Mouse (Mus musculus) A20 (cell line): ENCODE results near the gene Mettl26.

Experiments used
- DNase-seq: peaks from one replicate; pipeline ENCODE4 v3.0.0-alpha.2; 2011; ENCODE audit warnings: low read depth, low spot score

Mettl26 gene

DNA sequence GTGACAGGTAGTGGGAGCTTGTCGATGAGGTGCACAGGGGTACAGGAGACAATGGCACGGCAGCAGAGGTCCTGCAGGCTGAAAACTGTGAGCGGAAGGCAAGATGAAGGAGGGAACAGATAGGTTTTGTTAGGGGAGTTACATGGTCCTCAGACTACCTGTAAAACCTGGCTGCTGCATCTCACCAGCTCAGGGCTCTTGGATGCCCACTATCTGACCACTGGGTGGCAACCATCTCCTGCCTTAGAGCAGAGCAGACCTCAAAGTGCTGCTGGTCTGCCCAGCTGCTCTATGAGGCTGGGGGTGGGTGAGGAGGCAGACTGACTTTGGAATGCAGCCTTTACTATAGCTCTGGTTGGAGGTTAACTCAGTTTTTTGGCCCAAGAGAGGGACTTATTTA lies 8.9 kb downstream of the Mettl26 start:
- DNase-seq = no peak

DNA sequence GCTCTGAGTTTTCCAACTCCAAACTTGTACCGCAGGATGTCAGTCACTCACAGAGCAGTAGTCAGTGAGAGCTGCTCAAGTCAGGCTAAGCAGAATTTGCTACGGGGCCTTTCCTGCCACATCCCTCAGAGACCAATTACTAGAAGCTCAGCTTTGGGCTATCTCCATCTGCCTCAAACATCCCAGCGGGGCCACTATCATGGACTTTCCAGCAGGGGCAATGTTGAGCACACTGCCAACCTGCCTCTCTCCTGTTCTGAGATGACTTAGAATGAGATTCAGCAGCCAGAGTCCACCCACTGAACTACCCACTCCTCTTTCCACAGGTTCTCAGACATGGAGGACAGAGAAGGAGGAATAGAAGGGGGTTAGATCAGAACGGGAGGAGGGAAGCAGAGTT lies 10.8 kb downstream of the Mettl26 start:
- peak; percentile 39 for DNase-seq

DNA sequence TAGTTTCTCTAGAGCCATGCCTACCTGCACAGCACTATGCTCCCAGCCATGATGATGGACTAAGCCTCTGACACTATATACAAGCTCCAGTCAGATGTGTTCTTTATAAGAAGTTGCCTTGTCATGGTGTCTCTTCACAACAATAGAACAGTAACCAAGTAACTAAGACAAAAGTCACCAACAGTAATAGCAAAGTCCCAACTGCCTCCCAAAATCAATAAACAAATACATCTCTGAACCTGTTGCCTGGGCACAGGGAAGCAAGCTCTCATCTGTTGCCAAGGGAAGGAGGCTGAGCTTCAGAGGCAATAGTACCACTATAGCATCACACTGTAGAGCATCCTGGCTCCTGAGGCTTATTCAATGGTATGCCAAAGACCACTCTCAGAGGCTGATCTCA lies 11.9 kb downstream of the Mettl26 start:
- DNase-seq = no peak

DNA sequence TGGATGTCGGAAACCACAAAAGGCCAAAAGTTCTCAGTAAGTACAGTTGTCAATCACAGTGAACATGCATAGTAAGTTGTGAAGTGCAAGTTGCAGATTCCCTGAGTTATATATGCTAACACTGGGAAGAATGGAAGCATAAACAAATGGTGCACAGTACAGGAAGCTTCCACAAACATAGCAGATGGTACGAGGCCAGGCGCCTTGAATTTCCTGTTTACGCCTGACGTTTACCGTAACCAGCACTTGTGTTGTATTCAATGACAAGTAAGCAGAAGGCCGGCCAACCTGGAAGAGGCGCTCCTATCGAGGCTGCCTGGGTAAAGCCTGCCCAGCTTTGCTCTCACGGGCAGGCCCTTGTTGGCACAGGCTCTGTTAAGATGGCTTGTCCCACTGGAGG lies 12.6 kb downstream of the Mettl26 start:
- DNase-seq = no peak

DNA sequence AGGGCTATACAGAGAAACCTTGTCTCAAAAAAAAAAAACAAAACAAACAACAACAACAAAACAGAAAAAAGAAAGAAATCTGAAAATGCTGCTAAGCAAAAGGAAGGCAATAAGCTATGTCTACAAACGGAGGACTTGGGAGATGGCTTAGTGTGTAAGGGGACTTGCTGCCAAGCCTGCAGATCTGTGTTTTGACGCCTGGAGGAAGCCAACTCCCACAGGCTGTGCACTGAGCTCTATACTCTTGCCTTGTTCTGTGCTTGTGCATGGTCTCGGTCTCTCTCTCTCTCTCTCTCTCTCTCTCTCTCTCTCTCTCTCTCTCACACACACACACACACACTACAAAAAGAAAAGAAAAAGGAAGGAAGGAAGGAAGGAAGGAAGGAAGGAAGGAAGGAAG lies 14.0 kb downstream of the Mettl26 start:
- DNase-seq = no peak

DNA sequence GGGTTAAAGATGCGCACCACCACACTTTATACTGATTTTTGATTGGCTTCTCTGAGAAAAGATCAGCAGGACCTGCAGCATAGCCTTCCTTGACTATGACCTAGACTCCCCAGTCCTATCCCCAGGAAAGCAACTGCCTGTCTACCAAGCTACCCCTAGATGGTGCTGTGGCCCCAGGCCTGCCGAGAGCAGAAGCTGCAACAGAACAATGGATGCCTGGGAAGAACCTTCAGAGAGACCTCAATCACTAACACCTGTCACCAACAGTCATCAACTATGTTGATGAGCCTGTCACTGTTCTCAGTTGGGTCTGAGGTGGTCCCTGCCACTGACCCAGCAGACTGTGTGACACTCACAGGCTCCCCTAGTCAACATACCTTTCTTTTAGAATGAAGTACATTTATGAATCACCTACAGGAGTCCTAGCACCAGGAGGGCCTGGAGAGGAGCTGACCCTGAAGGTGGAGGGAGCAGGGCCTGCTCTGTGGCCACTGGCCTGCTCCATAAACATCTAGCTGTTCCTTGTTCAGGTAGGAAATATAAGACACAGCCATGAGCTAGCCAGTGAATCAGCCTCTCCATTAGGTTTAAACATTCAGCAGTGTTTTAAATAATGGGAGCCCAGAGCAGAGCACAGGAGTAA lies 19.2 kb downstream of the Mettl26 start:
- peak; percentile 76 for DNase-seq

DNA sequence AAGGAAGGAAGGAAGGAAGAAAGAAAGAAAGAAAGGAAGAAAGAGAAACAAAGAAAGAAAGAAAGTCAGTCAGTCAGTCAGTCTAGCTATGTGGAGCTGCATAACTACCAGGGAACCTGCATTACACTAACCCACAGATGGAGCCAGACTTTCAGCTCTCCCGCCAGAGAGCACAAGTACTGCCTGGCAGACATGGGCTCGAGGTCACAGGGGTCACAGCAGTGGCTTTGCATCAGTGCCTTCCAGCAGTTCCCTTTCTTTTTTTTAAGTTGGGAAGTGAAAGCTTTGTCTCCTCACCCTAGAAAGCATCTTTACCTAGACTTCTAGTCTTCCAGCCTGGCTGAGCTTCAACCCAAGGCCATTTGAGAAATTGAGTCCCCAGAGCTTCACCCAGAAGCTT lies 20.5 kb downstream of the Mettl26 start:
- peak; percentile 32 for DNase-seq

DNA sequence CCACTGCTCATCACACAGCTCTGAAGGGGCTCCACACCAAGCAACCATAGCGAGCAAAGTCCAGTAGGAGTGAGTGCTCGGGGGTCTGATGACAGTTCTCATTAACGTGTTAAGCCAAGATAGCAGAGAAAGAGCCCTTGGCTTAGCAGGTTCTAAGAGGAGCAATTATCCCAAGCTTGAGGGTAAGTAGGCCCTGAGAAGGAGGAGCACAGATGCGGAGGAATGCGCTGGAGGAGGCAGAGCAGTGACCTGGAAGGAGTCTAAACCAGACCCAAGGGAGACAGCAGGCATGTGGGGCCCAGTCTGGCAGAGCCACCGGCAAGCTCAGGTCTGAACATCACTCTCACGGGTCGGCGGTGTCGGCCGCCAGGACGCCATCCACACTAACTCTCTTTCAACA lies 21.0 kb downstream of the Mettl26 start:
- DNase-seq = no peak

DNA sequence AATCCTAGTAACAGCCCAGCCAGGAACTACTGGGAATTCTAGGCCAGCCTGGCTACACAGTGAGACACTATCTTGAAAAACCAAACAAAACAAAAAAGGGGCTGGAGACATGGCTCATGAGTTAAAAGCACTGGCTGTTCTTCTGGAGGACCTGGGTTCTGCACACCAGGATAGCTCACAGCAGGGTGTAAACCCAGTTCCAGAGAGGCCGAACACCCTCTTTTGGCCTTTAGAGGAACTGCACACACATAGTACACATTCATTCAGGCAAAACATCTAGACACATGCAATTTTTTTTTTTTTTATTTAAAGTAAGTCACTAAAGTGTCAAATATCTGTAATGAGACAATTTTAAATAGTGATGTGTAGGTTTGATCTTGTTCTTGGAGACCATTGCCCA lies 25.3 kb downstream of the Mettl26 start:
- no peak for DNase-seq

DNA sequence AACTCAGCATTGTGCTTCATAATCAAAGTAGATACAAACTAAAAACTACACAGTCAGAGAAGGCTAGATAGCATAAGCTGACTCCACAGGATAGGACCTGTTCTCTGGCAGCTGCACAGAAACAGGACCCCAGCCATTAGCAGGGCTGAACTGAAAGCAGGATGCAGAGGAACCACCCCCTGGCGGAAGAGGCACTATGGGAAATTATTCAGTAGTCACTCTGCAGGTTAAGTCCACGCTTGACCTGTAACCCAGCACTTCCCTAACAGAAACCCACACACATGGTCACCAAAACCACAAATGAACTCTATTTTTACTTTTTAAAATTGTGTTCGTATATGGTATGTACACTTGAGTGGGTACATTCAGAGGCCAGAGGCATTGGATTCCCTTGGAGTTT lies 28.2 kb downstream of the Mettl26 start:
- DNase-seq = peak; percentile 34

DNA sequence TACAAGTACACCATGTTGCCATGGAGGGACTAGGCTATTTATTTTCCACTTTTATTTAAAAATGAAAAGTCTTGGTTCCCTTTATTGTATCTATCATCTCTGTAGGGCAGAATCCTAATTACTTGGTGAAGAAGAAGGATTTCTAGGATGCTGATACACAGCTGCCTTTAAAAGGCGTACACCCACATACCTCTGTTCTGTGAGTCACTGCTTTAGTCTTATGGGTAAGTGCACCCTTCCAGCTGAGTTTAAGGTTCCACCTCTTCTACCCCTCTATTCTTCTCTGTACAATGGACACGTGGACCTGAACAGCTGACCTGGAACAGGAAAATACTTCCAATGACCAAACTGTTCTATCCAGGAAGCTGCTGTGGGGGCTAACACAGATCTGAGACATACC lies 32.8 kb downstream of the Mettl26 start:
- DNase-seq = no peak

DNA sequence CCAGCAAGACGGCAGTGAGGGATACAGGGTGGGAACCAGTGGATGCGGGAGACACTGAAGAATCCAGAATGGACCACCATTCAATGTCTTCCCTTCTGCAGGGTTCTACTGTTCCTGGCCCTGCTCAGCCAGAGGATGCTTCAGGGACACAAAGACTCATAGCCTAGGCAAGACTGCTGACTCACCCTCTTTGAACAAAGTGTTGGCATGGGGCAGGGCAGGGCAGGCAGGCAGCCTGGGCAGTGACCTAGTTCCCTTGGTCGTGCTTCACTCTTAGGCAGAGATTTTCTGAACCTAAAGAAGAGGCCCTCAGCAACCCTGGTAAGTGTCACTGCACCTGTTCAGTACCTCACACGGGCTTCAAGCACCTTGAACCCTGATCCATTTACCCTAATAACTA lies 36.9 kb downstream of the Mettl26 start:
- DNase-seq = no peak

DNA sequence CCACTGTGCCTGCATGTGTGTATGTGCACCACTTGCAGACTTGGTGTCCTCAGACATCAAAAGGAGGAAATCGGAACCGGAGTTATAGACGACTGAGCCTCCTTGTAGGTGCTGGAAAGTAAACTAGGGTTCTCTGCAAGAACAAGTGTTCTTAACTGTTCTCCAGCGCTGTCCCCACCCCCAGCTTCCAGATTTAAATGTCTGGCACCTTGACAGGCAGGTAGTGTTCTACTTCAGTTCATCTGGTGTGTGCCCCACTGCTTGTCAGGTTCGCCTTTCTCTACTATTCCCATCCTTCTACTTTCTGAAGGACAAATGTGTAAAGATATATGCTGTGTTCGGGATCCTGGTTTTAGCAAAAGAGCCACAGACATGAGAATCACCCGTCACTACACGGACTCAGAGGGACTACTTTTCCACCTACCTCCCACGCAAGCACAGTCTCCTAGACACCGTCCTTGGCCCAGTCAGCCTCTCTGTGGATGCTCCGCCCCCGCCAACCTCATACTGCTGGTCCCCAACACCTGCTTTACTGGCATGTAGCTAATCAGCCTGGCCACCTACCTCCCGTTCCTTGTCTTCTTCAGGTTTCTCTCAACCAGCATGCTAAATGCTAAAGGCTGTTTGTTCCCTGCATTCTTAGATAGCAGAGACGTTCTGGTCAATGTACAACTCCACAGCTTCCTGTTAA lies 38.5 kb downstream of the Mettl26 start:
- DNase-seq = no peak

DNA sequence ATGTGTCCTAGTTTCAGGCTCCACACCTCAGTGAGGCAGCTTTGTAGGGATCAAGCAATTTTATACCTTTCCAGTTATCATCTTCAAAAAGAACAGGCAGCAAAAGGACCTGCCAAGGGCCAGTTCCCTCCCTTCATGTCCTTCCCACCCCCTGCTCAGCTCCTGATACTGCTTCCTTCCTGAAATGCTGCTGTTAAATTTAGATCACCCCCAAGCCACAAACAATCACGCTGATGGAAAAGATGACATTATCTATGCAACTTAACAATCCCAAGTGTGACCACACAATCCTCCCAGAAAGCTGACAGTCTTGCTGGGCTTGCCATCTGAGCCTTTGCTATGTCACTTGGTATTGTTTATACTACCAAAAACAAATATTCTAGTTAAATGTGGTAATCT lies 39.0 kb downstream of the Mettl26 start:
- DNase-seq = no peak

DNA sequence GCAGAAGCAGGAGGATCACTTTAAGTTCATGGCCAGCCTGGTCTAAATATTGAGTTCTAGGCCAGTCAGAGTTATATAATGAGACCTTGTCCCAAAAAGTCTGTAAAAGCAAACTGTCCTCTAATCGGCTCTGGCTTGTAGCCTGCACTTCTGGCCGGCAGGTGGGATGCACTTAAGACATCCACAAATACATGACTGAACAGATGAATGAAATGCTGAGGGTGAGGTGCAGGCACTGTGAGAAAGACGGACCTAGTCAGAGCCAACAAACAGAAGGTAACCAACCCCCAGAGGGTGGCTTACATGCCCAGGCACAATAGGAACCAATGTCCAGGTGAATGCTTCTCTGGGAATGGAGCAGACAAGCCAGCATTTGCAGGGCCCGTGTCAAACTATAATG lies 39.4 kb downstream of the Mettl26 start:
- DNase-seq = no peak

DNA sequence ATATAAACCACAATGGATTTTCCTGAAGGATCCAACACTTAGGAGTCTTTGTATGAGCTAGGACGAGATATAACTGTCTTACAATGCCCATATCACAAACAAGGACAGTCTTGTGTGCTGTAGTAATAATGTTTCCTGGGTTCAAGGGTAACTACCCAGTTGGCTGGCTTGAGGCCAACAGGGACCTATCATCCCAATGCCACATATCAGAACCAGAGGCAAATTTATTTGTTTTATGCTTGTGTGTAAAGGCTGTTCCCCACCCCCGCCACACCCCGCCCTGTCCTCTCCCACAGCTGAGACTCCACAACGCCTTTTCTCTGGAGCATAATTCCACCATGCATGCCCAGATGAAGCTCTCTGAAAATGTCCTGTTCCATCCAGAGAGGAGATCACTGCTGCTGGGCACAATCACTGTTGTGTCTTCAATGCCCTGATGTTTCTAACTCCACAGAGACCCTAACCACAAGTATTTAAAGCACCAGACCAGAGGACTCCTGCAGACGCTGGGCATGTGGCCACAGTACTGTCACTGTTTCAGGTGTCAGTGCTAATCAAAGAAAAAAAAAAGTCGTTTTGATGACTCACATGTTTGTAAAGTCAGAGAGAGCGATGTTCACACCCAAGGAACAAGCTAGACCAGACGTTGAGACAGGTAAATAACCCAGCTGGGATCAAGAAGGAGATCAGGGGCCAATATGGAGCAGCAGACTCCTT lies 42.2 kb downstream of the Mettl26 start:
- DNase-seq = no peak

DNA sequence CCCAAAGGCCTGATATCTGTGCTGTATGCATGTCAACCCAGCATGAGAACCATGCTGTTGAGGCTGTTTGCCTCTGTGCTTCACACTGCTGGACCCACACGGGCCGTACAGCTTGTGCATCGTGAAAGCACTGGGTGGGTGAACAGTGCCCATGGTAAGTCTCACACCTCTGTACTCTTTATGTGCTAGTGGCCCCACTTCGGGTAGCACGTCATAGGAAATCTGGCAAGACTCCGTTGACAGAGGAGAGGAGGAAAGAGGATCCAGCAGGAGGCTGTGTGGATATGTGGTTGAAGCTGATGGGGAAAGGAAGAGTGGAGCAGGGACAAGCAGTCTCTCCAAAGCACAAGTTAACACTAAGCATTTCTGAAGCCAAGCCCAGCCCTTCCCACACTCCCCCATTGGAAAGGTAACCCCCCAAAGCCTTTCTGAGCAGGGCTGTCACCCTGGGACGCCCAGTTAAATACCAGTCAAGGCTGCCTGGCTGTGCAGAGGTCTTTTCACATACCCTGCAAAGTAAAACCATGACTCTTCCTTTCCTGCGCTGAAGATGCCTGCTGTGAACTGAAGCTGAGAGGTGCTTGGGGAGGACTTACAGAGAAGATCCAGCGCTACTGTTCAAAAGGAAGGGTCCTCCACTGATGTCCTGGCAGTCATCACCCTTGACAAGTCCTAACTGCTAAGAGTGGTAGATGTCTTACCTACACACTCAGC lies 43.3 kb downstream of the Mettl26 start:
- DNase-seq = no peak

DNA sequence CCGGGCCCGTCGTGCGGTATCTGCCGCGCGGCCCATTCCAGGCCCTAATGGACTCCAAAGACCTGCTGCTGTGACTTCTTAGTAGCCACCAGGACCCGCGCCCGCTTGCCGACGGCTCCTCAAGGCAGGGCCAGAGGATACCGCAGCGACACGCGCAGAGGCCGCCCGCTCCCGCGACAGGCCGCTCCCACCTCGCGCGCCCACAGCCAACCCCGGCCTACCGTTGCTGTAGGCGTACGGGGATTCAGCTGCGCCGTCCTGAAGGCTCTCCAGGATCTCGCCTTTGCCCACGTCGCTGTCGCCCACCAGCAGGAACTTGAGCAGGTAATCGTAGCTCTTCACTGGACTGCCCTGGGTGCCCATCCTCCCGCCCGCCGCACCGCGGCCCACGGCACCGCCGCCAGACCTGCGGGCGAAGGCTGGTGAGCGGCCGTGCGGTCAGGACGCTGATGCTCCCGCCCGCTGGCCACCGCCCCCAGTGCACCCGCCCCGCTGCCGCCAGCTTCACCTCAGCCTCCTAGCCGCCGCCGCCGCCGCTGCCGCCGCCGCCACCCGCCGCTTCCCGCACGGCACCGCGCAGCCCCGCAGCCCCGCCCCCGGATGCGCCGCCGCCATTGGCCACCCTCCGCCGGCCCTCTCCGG lies 44.4 kb downstream of the Mettl26 start, which contains the start of gene Rab40c:
TSS of gene Rab40c (minus strand) at position 584 of the 642 bp plus-strand sequence.
- peak; percentile 55 for DNase-seq

DNA sequence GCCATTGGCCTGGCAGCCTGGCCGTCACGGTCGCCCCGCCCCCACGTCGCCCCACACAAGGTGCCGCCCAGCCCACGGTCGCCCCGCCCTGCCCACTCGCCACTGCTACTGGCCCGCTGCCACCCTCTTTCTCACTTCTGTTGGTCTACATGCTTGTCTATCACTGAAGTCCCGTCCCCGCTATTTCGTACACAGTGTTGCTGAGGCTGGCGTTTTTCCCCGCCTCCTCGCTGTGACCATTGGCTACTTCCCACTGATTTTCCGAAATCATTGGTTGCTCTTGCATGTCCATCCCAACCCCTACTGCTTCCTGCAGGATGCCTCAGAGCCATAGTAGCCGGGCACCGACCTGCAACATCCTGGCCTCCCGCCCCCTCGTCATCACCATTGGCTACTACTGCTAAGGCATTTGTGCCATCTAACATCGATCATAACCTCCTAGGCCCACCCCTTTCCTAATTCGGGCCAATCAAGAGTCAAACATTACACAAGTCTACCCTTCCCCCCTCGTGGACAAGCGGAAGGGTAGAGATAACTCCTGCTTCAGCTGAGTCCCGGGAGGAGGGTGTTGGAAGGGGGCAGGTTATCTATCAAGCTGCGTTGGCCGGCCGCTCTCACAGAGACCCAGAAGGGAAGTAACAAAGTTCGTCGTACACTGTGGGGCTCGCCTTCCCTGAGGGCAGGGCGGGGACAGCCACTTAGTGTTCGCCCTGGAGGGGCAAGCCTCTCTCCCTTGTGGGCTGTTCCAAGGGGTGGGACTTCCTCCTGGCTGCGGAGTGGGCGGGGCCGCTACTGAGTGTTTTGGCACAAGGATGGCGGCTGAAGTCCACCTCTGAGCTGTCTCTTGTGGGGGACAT lies 45.1 kb downstream of the Mettl26 start:
- DNase-seq = peak; percentile 100

DNA sequence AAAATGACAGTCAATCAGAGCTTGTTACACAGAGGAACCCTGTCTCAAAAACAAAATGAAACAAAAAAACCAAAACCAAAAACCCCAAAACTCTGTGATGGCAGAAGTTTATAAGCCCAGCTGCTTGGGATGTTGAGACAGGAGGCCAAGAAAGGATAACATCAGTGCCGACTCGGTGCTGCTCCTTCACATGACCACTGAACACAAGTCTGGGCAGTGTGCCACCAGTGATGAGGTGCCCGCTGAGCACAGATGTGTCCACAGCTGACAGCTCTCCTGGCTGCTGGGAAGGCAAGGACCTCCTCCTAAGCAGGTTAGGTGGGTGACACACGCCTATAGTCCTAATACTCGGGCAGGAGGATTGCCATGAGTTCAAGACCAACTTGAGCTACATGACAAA lies 47.2 kb downstream of the Mettl26 start:
- no peak for DNase-seq

DNA sequence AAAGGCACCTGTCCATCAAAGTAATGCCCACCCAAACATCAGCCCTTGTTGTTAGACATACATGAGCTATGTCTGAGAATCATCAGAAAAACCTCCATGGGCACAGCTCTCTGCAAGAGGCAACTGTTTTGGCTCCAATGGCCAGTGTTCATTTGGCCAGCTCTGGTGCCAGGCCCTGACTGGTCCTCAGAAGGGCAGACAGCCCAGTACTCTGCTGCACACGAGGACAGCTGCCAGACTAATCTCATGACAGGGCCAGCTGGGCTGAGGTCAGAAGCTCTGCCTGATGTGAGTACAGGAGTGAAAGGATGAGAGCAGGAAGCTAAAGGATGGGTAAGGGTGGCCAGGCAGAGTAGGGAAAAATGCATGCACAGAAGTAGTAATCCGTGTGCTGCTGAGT lies 50.5 kb downstream of the Mettl26 start:
- DNase-seq = no peak
